Mouse (Mus musculus) midbrain, embryonic 11.5 days (tissue): ENCODE results near the gene Slco2b1. TPM values are rescaled to one million over a fixed set of nuclear protein-coding genes. Genes with fewer than 3 reads are reported as not detected.

Experiments used
- ATAC-seq: fragments of 200-750 bp; cut with Nextera tagmentation; 2 replicates; pipeline ENCODE4 v1.8.0; 2017; ENCODE audit warnings: moderate TSS enrichment, moderate library complexity; ENCODE audit not compliant: low FRiP score
- DNase-seq: peaks from one replicate; pipeline ENCODE4 v3.0.0; 2015; ENCODE audit warnings: low spot score; ENCODE audit errors: missing footprints
- H3K27ac ChIP-seq: fragments of 300-500 bp; sonication (generic); 2 replicates; pipeline ENCODE4 v1.5.1; 2014; ENCODE audit warnings: low read depth, low read length
- H3K27me3 ChIP-seq: fragments of 300-500 bp; sonication (generic); 2 replicates; pipeline ENCODE4 v1.6.1; 2014; ENCODE audit warnings: mild to moderate bottlenecking, low read length, moderate library complexity, mixed read lengths; ENCODE audit not compliant: control insufficient read depth, insufficient read depth
- H3K36me3 ChIP-seq: fragments of 300-500 bp; sonication (generic); 2 replicates; pipeline ENCODE4 v1.6.1; 2014; ENCODE audit warnings: mild to moderate bottlenecking, low read length, moderate library complexity, mixed read lengths; ENCODE audit not compliant: control insufficient read depth, insufficient read depth
- H3K4me1 ChIP-seq: fragments of 300-500 bp; sonication (generic); 2 replicates; pipeline ENCODE4 v1.6.1; 2014; ENCODE audit warnings: low read length; ENCODE audit not compliant: control insufficient read depth, insufficient read depth
- H3K4me2 ChIP-seq: fragments of 300-500 bp; sonication (generic); 2 replicates; pipeline ENCODE4 v1.6.1; 2014; ENCODE audit warnings: mild to moderate bottlenecking, moderate library complexity
- H3K4me3 ChIP-seq: fragments of 300-500 bp; sonication (generic); 2 replicates; pipeline ENCODE4 v1.5.1; 2014; ENCODE audit warnings: low read depth, low read length
- H3K9ac ChIP-seq: fragments of 300-500 bp; sonication (generic); 2 replicates; pipeline ENCODE4 v1.6.1; 2014; ENCODE audit warnings: low read length
- H3K9me3 ChIP-seq: fragments of 300-500 bp; sonication (generic); 2 replicates; pipeline ENCODE4 v1.6.1; 2016; ENCODE audit warnings: low read length; ENCODE audit not compliant: control insufficient read depth
- WGBS: fragments of 180-500 bp; shearing (Covaris S2); extraction: QIAGEN DNeasy Blood & Tissue Kit; methylation state at CpG from one replicate; pipeline ENCODE4 v1.1.7; 2014; 5-methylcytosine and 5-hydroxymethylcytosine counted together
- polyA plus RNA-seq: library from polyadenylated mRNA; unstranded; fragments of >200 nt; fragmentation: Nextera tagmentation; extraction: Ambion mirVana; gene quantifications from 2 replicates; pipeline ENCODE4 v1.2.1, GENCODE M21; 2014

Slco2b1 gene
- polyA plus RNA-seq, 1 experiment from 2014 or later = 2.5 TPM

DNA sequence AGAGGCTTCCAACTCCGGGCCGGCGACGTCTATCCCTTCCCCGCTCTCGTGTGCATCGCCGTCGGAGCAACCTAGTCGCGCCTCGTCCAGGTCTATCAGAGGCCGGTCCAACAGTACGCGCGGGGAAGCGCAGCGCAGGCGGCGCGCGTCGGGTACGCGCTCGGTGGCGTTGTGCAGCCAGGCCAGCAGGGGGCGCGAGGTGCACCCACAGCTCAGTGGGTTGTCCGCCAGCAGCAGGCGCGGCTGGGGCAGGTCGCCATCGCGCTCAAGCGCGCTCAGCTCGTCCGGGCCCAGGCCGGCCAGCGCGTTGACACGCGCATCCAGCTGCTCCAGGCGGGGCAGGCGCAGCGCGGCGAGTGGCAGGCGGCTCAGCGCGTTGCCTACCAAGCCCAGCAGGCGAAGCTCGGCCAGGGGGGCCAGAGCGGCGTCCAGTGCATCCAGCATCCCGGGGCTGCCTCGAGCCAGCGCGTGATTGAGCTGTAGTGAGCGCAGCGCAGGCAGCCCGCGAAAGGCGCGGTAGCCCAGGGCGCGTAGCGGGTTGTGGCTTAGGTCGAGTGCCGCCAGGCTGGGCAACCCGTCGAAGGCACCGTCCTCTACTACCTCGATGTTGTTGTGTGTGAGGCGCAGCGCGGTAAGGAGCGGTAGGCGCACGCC is 85.3 kb downstream of the Slco2b1 start:
- H3K9me3 ChIP-seq = no peaks in the 10 kb centered on the region
- WGBS = under 1% methylated on average over 81 of the region's 81 CpGs
- no peaks in the 10 kb centered on the region for H3K36me3 ChIP-seq
- H3K27me3 ChIP-seq = peaks cover 53% of the 10 kb centered on the region
- peak overlapping the region; percentile 57 for H3K4me2 ChIP-seq
- ATAC-seq (peak; percentile 91), DNase-seq (peak; percentile 98)
- H3K27ac ChIP-seq = no peak overlapping the region
- peak overlapping the region; percentile 33 for H3K9ac ChIP-seq
- H3K4me1 ChIP-seq = peaks cover 16% of the 10 kb centered on the region
- H3K4me3 ChIP-seq = peak overlapping the region; percentile 44

DNA sequence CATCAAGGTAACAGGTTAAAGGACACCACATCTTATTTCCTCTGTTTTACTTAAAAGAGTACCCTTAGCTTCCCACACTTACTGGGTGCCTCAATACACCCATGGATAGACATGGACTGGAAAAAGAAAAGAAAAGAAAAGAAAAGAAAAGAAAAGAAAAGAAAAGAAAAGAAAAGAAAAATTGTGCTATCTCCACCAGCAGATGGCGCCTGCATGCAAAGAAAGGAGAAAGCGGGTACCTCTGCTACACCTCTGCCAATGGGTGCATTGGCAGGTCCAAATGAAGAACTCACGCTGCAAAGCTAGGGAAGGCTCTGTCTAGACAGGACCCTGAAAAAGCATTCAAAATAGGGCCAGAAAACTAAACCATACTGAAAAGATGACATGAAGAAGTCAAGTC is 92.3 kb downstream of the Slco2b1 start:
- WGBS = 11% methylated on average over 3 of the region's 3 CpGs
- H3K4me1 ChIP-seq = peaks cover 3% of the 10 kb centered on the region; the same call in 1 of the 2 replicates

DNA sequence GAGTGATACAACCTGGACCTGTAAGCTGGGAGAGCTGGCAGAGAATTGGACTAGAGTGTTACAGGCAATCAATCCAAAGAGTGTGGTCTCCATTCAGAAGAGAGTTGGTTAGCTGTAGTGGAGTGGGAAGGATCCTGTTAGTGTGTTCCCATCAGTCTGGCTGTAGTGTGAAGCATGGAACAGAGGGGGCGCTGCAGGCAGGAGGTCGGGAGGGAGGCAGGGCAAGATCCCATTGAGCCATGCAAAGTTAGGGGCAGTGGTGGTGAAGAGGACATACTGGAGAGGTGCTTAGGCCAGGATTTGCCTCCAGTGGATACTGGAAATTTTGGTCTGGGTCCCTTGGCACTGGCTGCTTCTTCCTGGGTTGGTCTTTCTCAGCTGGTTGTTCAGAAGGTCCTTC is 92.9 kb downstream of the Slco2b1 start:
- Histone ChIP-seq H3K4me3 (no peak overlapping the region), H3K9me3 (no peaks in the 10 kb centered on the region), H3K4me2 (no peak overlapping the region), H3K36me3 (no peaks in the 10 kb centered on the region), H3K27ac (no peak overlapping the region), H3K4me1 (peaks cover 3% of the 10 kb centered on the region; the same call in 1 of the 2 replicates), H3K9ac (no peak overlapping the region), H3K27me3 (no peaks in the 10 kb centered on the region)
- WGBS = 80% methylated on average over 2 of the region's 2 CpGs
- ATAC-seq (no peak), DNase-seq (no peak)

More for the DNA sequence above, 92.3 kb downstream of the Slco2b1 start:
- Histone ChIP-seq H3K9me3 (no peaks in the 10 kb centered on the region), H3K4me2 (no peak overlapping the region), H3K36me3 (no peaks in the 10 kb centered on the region), H3K4me3 (no peak overlapping the region), H3K27me3 (peaks cover 1% of the 10 kb centered on the region; the same call in 1 of the 2 replicates), H3K27ac (no peak overlapping the region), H3K9ac (no peak overlapping the region)
- DNase-seq = no peak
- no peak for ATAC-seq

Other genes starting within 250 kb of the Slco2b1 start
- gene Klhl35, start 245.3 kb downstream of the Slco2b1 start, polyA plus RNA-seq = 22.5 and 22.9 TPM in 2 replicates
- gene Rps3, start 227.6 kb downstream of the Slco2b1 start, polyA plus RNA-seq = 716 and 724 TPM in 2 replicates
- 4.1 and 4.6 TPM in 2 replicates for gene Arrb1, start 175.9 kb downstream of the Slco2b1 start, polyA plus RNA-seq
- 0.34 and 0.92 TPM in 2 replicates for gene Tpbgl, start 84.2 kb downstream of the Slco2b1 start, polyA plus RNA-seq
- gene Olfr520, start 18.9 kb upstream of the Slco2b1 start, polyA plus RNA-seq = not detected in 2 replicates
- gene Olfr521, start 52.2 kb upstream of the Slco2b1 start, polyA plus RNA-seq = not detected in 2 replicates
- 1.5 and 1.6 TPM in 2 replicates for gene Neu3, start 117.1 kb upstream of the Slco2b1 start, polyA plus RNA-seq
- gene Xrra1, start 147.8 kb upstream of the Slco2b1 start, polyA plus RNA-seq = 0.29 and 0.44 TPM in 2 replicates
- gene Spcs2, start 152.1 kb upstream of the Slco2b1 start, polyA plus RNA-seq = 385 and 386 TPM in 2 replicates